ENCODE assay signal across 8 mouse cellular contexts in genomic region chr1:119996798-119997581, GRCm38 (mm10). TPM values are rescaled to one million over a fixed set of nuclear protein-coding genes. Genes with fewer than 3 reads are reported as not detected.
DNase-seq lines count a peak whose midpoint lies in the region; ATAC-seq lines count a peak whose summit lies in the region.

Cfap221 (minus strand) TSS chr1:119997234.

- peaks cover 6% of the 10 kb centered on the region for H3K4me1 ChIP-seq in erythroblast, embryonic 14.5 days (ENCODE audit: control insufficient read depth)
- no peaks in the 10 kb centered on the region for H3K4me1 ChIP-seq in liver, embryonic 16.5 days (ENCODE audit: control insufficient read depth, low read depth, low read length)
- 0 out of 2 replicates have a peak, but pooled peaks cover 3% of the 10 kb centered on the region for H3K4me1 ChIP-seq in neural tube, embryonic 14.5 days (ENCODE audit: control insufficient read depth, insufficient read depth, low read length)

- no peak within 1 kb of the TSS for H3K9ac ChIP-seq in liver, embryonic 16.5 days (ENCODE audit: low read depth, low read length)
- H3K9ac ChIP-seq in neural tube, embryonic 14.5 days (replicated peaks; ENCODE audit: low read depth, low read length), result no peak within 1 kb of the TSS

- no peak for ATAC-seq in erythroblast, adult 5-6 weeks (replicated peaks; ENCODE audit: low FRiP score, poor library complexity, severe bottlenecking)
- peak; percentile 82 for ATAC-seq in liver, embryonic 16.5 days (ENCODE audit: low read depth)
- peak; percentile 89 for ATAC-seq in neural tube, embryonic 14.5 days (ENCODE audit: low read depth)

- H3K27ac ChIP-seq in liver, embryonic 16.5 days (ENCODE audit: low read length), result no peak within 1 kb of the TSS
- no peak within 1 kb of the TSS for H3K27ac ChIP-seq in neural tube, embryonic 14.5 days (ENCODE audit: low read depth, low read length)

- intact Hi-C loops in heart, postnatal 10 days (cut with DNase I), result no loop called here

- no peaks in the 10 kb centered on the region for H3K9me3 ChIP-seq in erythroblast, embryonic 14.5 days (ENCODE audit: control insufficient read depth, low read length)
- H3K9me3 ChIP-seq in liver, embryonic 16.5 days (replicated peaks; ENCODE audit: control insufficient read depth, low read length), result no peaks in the 10 kb centered on the region
- no peaks in the 10 kb centered on the region for H3K9me3 ChIP-seq in neural tube, embryonic 14.5 days (ENCODE audit: control insufficient read depth, low read length)

- peak within 1 kb of the TSS; percentile 66 for H3K4me2 ChIP-seq in liver, embryonic 16.5 days (ENCODE audit: low read depth, low read length)
- H3K4me2 ChIP-seq in neural tube, embryonic 14.5 days (ENCODE audit: low read depth, low read length), result peak within 1 kb of the TSS; percentile 63

- peak within 1 kb of the TSS; percentile 47 for H3K4me3 ChIP-seq in erythroblast, embryonic 14.5 days (replicated peaks)
- H3K4me3 ChIP-seq in liver, embryonic 16.5 days (ENCODE audit: low read depth, low read length), result peak within 1 kb of the TSS; percentile 53
- peak within 1 kb of the TSS; percentile 26 for H3K4me3 ChIP-seq in neural tube, embryonic 14.5 days (ENCODE audit: low read depth, low read length)

- 4% methylated on average over 30 of the region's 30 CpGs for WGBS in liver, embryonic 16.5 days (ENCODE audit: insufficient replicate concordance)
- 6% methylated on average over 30 of the region's 30 CpGs for WGBS in neural tube, embryonic 14.5 days

- no peaks in the 10 kb centered on the region for H3K36me3 ChIP-seq in erythroblast, embryonic 14.5 days (ENCODE audit: control insufficient read depth)
- H3K36me3 ChIP-seq in liver, embryonic 16.5 days (ENCODE audit: control insufficient read depth, insufficient read depth), result no peaks in the 10 kb centered on the region
- H3K36me3 ChIP-seq in neural tube, embryonic 14.5 days (ENCODE audit: control insufficient read depth, insufficient read depth, low read length), result no peaks in the 10 kb centered on the region

- peak; percentile 26 for DNase-seq in fibroblast of lung, adult 2 months (ENCODE audit: low read depth)
- DNase-seq in heart, postnatal 10 days, result peak; percentile 67 to 68
- peak; percentile 84 to 91 for DNase-seq in kidney, postnatal 4 days
- peak; percentile 46 for DNase-seq in thymus, postnatal 14 days

- no peaks in the 10 kb centered on the region for H3K27me3 ChIP-seq in erythroblast, embryonic 14.5 days (ENCODE audit: control insufficient read depth)
- H3K27me3 ChIP-seq in liver, embryonic 16.5 days (ENCODE audit: control insufficient read depth, insufficient read depth, low read depth, low read length), result no peaks in the 10 kb centered on the region
- no peaks in the 10 kb centered on the region for H3K27me3 ChIP-seq in neural tube, embryonic 14.5 days (ENCODE audit: control insufficient read depth, insufficient read depth, low read length)

RNA-seq across cellular contexts. Expression of gene Cfap221, which starts in this region (rescaled TPM):
- not detected in 2 replicates for polyA plus RNA-seq in erythroblast, embryonic 14.5 days (2012)
- total RNA-seq in erythroblast, adult 5-6 weeks (2015; ENCODE audit: low replicate concordance), result not detected in 2 replicates
- not detected in 2 replicates for total RNA-seq in erythroblast, adult 5-6 weeks (2017; ENCODE audit: low replicate concordance)
- not detected for total RNA-seq in heart, postnatal 10 days (2021)
- polyA plus RNA-seq in liver, embryonic 16.5 days (2015; fragmentation: Nextera tagmentation; extraction: Ambion mirVana), result 0.06 TPM in 1 of 2 replicates, not detected in the other
- 0.13 and 0.18 TPM in 2 replicates for polyA plus RNA-seq in neural tube, embryonic 14.5 days (2014; fragmentation: Nextera tagmentation; extraction: Ambion mirVana)

Comparison
In these comparisons a context has a peak if more than half of its experiments do, and no peak if none do; other contexts are left out.
1. Peak in DNase-seq in heart, postnatal 10 days; RNA of the gene not detected or under 1 TPM.
2. Peak in ATAC-seq, H3K4me3 ChIP-seq and H3K4me2 ChIP-seq in liver, embryonic 16.5 days; RNA of the gene not detected or under 1 TPM.
3. Peak in ATAC-seq, H3K4me3 ChIP-seq and H3K4me2 ChIP-seq in neural tube, embryonic 14.5 days; RNA of the gene not detected or under 1 TPM.
4. DNase-seq: peak in every context shown above with its lines; median percentile 88 in kidney, postnatal 4 days; 68 in heart, postnatal 10 days; 46 in thymus, postnatal 14 days; 26 in fibroblast of lung, adult 2 months.